Mouse (Mus musculus) embryonic facial prominence, embryonic 13.5 days (tissue): ENCODE measurements around the gene Slc34a3. TPM values are rescaled to one million over a fixed set of nuclear protein-coding genes. Genes with fewer than 3 reads are reported as not detected.

Experiments
- ATAC-seq: fragments of 200-750 bp; cut with Nextera tagmentation; 2 replicates; pipeline ENCODE4 v1.8.0; 2017; ENCODE audit warnings: low read depth; ENCODE audit not compliant: insufficient number of reproducible peaks, insufficient read depth, low FRiP score, low TSS enrichment
- H3K27ac ChIP-seq: fragments of 300-500 bp; sonication (generic); 2 replicates; pipeline ENCODE4 v1.5.1; 2015; ENCODE audit warnings: moderate library complexity, mild to moderate bottlenecking, inconsistent platforms
- H3K27me3 ChIP-seq: fragments of 300-500 bp; sonication (generic); 2 replicates; pipeline ENCODE4 v1.6.1; 2015; ENCODE audit warnings: mild to moderate bottlenecking, inconsistent platforms
- H3K36me3 ChIP-seq: fragments of 300-500 bp; sonication (generic); 2 replicates; pipeline ENCODE4 v1.6.1; 2015; ENCODE audit warnings: mild to moderate bottlenecking, inconsistent platforms
- H3K4me1 ChIP-seq: fragments of 300-500 bp; sonication (generic); 2 replicates; pipeline ENCODE4 v1.6.1; 2015; ENCODE audit warnings: inconsistent platforms
- H3K4me2 ChIP-seq: fragments of 300-500 bp; sonication (generic); 2 replicates; pipeline ENCODE4 v1.6.1; 2015; ENCODE audit warnings: moderate library complexity, mild to moderate bottlenecking, inconsistent platforms
- H3K4me3 ChIP-seq: fragments of 300-500 bp; sonication (generic); 2 replicates; pipeline ENCODE4 v1.5.1; 2015; ENCODE audit warnings: mild to moderate bottlenecking, inconsistent platforms
- H3K9ac ChIP-seq: fragments of 300-500 bp; sonication (generic); 2 replicates; pipeline ENCODE4 v1.6.1; 2015; ENCODE audit warnings: mild to moderate bottlenecking, inconsistent platforms
- H3K9me3 ChIP-seq: fragments of 300-500 bp; sonication (generic); 2 replicates; pipeline ENCODE4 v1.6.1; 2016; ENCODE audit warnings: inconsistent platforms
- WGBS: fragments of 180-500 bp; shearing (Covaris S2); methylation state at CpG from one replicate; pipeline ENCODE4 v1.1.7; 2015; ENCODE audit warnings: mixed read lengths; 5-methylcytosine and 5-hydroxymethylcytosine counted together
- polyA plus RNA-seq: library from polyadenylated mRNA; unstranded; fragments of >200 nt; fragmentation: Nextera tagmentation; extraction: Ambion mirVana; gene quantifications from 2 replicates; pipeline ENCODE4 v1.2.1, GENCODE M21; 2015

The Slc34a3 gene
- polyA plus RNA-seq, 1 experiment from 2014 or later = not detected

DNA sequence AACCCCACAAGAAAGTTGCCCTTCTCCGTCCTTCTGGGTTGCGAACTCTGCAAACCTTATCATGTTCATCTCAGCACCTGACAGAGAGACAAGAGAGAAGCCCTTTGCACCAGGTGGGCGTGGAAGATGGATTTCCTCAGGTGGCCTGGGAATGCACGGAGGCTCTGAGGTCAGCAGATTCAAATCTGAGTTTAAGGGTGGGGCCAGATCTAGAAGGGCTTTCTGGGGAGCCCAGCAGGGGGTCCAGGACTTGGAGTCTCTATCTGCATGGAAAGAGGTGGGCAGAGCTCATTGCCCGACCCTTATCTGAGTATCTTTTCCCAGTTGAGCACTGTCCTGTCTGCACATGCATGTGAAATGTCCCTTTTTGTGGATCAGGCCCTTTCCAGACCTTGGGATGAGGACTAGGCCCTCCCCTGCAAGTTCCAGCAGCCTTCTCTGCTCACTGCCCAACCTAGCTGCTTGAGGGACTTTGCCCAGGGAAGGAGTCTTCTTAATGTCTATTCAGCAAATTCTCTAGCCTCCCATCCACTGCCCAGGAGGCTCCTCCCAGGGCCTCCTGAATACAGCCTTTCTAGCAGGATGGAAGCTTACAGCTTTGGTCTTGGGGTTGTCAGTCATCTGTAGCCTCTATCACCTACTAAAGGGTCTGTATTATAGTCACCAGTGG is 522 bp upstream of the Slc34a3 start:
- Histone ChIP-seq H3K4me2 (no peak overlapping the region), H3K9me3 (no peaks in the 10 kb centered on the region), H3K27ac (no peak overlapping the region), H3K36me3 (no peaks in the 10 kb centered on the region), H3K4me1 (no peaks in the 10 kb centered on the region), H3K4me3 (no peak overlapping the region), H3K27me3 (peaks cover 39% of the 10 kb centered on the region), H3K9ac (no peak overlapping the region)
- no peak for ATAC-seq
- 65% methylated on average over 5 of the region's 5 CpGs for whole genome bisulfite sequencing

DNA sequence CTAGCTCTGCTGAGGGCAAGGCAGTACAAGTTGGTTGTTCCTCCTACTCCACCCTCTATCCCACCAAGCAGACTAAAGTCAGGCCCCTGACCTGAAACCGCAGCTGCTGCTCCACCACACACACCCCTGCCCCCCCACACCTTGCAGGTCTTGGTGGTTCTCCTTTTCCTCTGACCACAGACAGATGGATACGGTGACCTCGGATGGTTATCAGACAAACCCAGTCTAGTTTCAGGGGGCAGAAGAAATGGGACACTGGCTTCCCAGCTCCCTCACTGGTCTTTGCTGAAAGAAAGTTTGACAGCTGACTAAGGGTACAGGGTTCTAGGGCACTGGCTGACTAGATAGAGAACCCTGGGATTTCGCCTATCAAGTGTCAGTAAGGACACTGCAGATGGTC is 743 bp downstream of the Slc34a3 start:
- no peaks in the 10 kb centered on the region for H3K9me3 ChIP-seq
- no peak for ATAC-seq
- no peak overlapping the region for H3K4me3 ChIP-seq
- no peak overlapping the region for H3K27ac ChIP-seq
- 74% methylated on average over 4 of the region's 4 CpGs for WGBS
- H3K27me3 ChIP-seq = peaks cover 39% of the 10 kb centered on the region
- H3K36me3 ChIP-seq = no peaks in the 10 kb centered on the region
- no peak overlapping the region for H3K4me2 ChIP-seq
- no peak overlapping the region for H3K9ac ChIP-seq
- H3K4me1 ChIP-seq = peaks cover 5% of the 10 kb centered on the region; the same call in 1 of the 2 replicates

DNA sequence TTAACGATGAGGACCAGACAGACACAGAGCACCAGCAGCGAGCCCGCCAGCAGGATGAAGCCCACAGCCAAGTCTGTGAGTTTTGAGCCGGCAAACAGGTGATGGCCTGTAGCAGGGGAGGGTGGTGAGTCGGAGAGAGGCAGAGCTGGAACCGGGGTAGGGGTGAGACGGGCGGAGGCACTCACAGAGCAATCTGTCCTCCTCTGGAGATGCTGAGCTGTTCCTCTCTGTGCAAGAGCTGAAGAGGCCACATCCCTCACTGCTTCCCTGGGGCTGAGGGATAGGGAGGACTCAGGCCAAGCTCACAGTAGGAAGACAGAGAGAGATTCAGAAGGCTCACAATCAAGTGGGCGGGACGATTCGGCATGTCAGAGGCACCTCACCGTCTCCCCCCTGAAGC is 3.1 kb downstream of the Slc34a3 start:
- Histone ChIP-seq H3K4me2 (no peak overlapping the region), H3K36me3 (no peaks in the 10 kb centered on the region), H3K27me3 (peaks cover 31% of the 10 kb centered on the region), H3K4me3 (no peak overlapping the region), H3K27ac (no peak overlapping the region), H3K4me1 (peaks cover 11% of the 10 kb centered on the region; the same call in 1 of the 2 replicates), H3K9me3 (no peaks in the 10 kb centered on the region), H3K9ac (no peak overlapping the region)
- WGBS = 47% methylated on average over 12 of the region's 12 CpGs
- no peak for ATAC-seq

- Histone ChIP-seq H3K27me3 (peaks cover 29% of the 10 kb centered on the region), H3K9me3 (no peaks in the 10 kb centered on the region), H3K27ac (no peak overlapping the region), H3K9ac (0 out of 2 replicates have a peak overlapping the region, but pooled peaks have one; percentile 11), H3K4me3 (no peak overlapping the region), H3K4me2 (no peak overlapping the region), H3K4me1 (peaks cover 14% of the 10 kb centered on the region; the same call in 1 of the 2 replicates), H3K36me3 (no peaks in the 10 kb centered on the region)
- no peak for ATAC-seq
- WGBS = 80% methylated on average over 7 of the region's 7 CpGs
These were observed 3.6 kb downstream of the Slc34a3 start for GRCm38 (mm10) chr2:25230581-25230980.

GRCm38 (mm10) chr2:25229582-25229981 is 4.6 kb downstream of the Slc34a3 start:
- ATAC-seq = no peak
- Histone ChIP-seq H3K4me2 (no peak overlapping the region), H3K27me3 (peaks cover 25% of the 10 kb centered on the region), H3K4me1 (peaks cover 17% of the 10 kb centered on the region; the same call in 1 of the 2 replicates), H3K9me3 (no peaks in the 10 kb centered on the region), H3K9ac (no peak overlapping the region), H3K4me3 (no peak overlapping the region), H3K36me3 (no peaks in the 10 kb centered on the region), H3K27ac (no peak overlapping the region)
- 78% methylated on average over 5 of the region's 5 CpGs for WGBS

DNA sequence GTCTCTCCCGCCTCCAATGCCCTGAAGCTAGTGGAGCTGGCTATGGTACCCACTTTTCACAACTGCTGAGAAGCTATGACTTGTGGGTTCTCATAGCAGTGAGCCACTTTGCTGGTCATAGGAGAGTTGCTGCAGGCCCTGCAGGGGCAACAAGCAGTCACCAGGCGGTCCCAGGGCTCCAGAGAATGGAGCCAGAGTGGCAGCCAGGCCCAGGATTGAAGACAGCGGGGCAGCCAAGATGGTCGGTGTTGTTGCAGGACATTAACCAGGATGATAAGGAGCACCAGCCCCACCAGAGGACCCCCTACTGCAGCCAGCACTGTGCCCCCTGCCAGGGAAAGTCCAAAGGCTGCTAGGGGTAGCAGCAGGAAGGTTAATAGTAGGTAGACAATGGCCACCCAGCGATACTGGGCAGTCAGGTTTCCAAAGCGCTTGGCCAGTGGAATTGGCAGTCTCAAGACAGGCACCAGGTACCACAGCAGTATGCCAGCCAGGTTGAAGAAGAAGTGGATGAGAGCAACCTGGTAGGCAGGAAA is 5.1 kb downstream of the Slc34a3 start:
- ATAC-seq = no peak
- Histone ChIP-seq H3K27ac (no peak overlapping the region), H3K4me2 (peak overlapping the region; percentile 53), H3K27me3 (peaks cover 22% of the 10 kb centered on the region), H3K9me3 (no peaks in the 10 kb centered on the region), H3K36me3 (no peaks in the 10 kb centered on the region), H3K9ac (no peak overlapping the region), H3K4me3 (no peak overlapping the region), H3K4me1 (peaks cover 17% of the 10 kb centered on the region; the same call in 1 of the 2 replicates)
- 69% methylated on average over 6 of the region's 6 CpGs for WGBS

DNA sequence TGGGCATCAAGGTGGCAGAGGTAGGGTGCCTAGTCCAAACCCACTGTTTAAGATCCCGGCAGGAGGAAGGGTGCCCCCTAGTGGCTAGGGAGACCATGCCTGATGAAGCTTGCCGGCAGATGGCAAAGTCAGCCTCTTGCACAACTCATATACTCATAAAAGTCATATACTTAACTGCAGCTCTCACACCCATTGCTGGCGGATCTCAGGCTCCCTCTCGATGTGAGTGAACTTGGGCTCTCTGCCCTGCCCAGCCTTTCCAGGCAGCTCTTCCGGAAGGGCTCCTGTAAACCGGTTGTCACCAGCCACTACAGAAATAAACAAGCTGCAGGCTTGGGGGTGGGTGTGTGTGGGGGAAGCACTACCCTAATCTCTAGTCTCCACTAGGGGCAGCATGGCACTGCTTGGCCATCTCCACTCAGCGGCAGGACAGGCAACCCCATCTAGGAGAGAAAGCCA is 5.7 kb downstream of the Slc34a3 start:
- ATAC-seq = no peak
- Histone ChIP-seq H3K27ac (peak overlapping the region; percentile 51; the same call in 1 of the 2 replicates), H3K9ac (peak overlapping the region; percentile 40; the same call in 1 of the 2 replicates), H3K36me3 (no peaks in the 10 kb centered on the region), H3K4me3 (peak overlapping the region; percentile 27), H3K4me2 (peak overlapping the region; percentile 53), H3K4me1 (peaks cover 21% of the 10 kb centered on the region), H3K27me3 (peaks cover 22% of the 10 kb centered on the region), H3K9me3 (no peaks in the 10 kb centered on the region)
- under 1% methylated on average over 7 of the region's 7 CpGs for WGBS

DNA sequence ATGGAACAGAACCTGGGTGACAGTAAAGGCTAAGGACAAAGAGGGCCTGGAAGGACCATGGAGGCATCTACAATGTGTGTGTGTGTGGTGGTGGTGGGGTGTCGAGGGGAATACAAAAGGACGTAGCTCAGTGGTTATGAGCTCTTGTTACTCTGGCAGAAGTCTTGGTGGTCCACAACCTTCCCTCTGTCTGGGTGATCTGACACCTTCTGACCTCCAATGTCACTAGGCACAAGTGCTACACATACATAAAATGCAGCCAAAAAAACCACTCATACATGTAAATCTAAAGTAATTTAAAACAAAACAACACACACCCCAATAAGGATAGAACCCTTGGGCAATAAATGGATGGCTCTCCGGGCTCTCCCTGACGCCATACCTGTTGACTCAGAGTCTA is 6.8 kb downstream of the Slc34a3 start:
- H3K4me3 ChIP-seq = no peak overlapping the region
- H3K27me3 ChIP-seq = peaks cover 13% of the 10 kb centered on the region; the same call in 1 of the 2 replicates
- 91% methylated on average over 4 of the region's 4 CpGs for WGBS
- H3K9ac ChIP-seq = no peak overlapping the region
- ATAC-seq = no peak
- H3K27ac ChIP-seq = no peak overlapping the region
- H3K4me1 ChIP-seq = peaks cover 25% of the 10 kb centered on the region
- no peaks in the 10 kb centered on the region for H3K9me3 ChIP-seq
- no peak overlapping the region for H3K4me2 ChIP-seq
- H3K36me3 ChIP-seq = no peaks in the 10 kb centered on the region

DNA sequence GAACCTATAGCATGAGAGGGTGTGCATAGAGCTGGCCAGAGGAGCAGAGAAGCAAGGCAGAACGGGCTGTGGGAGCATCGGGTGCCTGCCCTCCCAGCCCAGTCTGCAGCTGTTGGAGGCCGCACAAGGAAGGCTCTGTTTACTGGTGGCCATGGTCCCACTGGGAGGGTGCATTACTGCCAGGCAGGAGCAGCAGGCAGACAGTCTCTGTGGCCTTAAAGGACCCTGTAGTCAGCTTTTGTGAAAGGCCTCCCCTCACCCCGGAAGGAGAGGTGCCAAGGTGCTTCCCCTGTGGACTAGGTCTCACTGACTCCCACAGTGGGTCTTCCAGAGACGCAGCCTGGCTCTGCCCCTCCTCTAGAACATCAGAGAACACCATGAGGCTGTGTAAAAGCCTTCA is 7.3 kb downstream of the Slc34a3 start:
- Histone ChIP-seq H3K9me3 (no peaks in the 10 kb centered on the region), H3K4me1 (peaks cover 25% of the 10 kb centered on the region), H3K4me2 (no peak overlapping the region), H3K27ac (no peak overlapping the region), H3K4me3 (no peak overlapping the region), H3K36me3 (peaks cover 2% of the 10 kb centered on the region), H3K27me3 (peaks cover 13% of the 10 kb centered on the region; the same call in 1 of the 2 replicates), H3K9ac (no peak overlapping the region)
- 74% methylated on average over 5 of the region's 5 CpGs for WGBS
- no peak for ATAC-seq

- WGBS = 69% methylated on average over 8 of the region's 8 CpGs
- H3K4me3 ChIP-seq = peak overlapping the region; percentile 88
- peaks cover 9% of the 10 kb centered on the region for H3K36me3 ChIP-seq
- H3K27me3 ChIP-seq = peaks cover 5% of the 10 kb centered on the region; the same call in 1 of the 2 replicates
- H3K4me2 ChIP-seq = peak overlapping the region; percentile 56
- no peak overlapping the region for H3K9ac ChIP-seq
- H3K9me3 ChIP-seq = no peaks in the 10 kb centered on the region
- ATAC-seq = no peak
- H3K4me1 ChIP-seq = peaks cover 25% of the 10 kb centered on the region
- peak overlapping the region; percentile 99 for H3K27ac ChIP-seq
These were observed 8.3 kb downstream of the Slc34a3 start for GRCm38 (mm10) chr2:25225811-25226379.

DNA sequence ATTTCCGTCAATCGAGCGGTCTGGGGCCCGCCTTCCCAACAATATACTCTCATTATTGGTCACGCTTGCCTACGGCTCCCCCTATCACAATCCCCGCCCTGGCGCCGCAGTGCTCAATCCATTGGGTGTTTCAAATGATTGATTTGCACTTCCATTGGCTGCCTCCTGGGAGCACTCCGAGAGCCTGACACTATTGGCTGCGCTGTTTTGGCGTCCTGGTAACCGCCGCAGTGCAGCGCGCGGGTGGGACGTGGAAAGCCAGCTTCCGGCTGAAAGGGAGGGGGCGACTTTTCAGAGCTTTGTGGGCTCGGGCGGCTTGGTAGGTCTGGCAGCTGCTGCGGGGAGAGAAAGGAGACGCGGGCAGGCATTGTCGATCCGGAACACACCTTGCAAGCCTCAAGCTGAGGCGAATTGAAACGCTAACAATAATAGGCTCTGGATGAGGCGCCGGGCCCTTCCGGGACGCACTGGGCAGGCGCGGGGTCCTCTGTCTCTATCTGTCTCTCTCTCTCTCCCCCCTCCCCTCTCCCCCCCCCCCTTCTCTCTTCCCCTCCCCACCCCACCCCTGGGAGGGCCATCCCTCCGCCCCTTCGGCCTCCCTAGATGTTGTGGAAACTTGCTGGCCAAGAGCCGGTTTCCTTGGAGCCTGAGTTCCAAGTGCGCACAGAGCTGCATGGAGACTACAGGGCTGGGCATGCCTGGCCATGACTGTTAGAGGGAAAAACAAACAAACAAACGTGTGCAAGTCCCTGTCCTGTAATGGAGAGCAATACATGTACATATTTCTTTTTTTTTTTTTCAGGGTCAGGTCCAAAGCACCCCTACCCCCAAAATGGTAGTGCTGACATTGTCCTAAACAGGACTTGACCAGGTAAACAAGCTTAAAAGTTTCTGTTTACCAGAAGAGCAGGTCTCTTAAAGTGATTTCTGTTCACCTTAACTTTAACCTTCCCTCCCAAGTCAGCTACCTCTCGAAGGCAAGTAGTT is 9.1 kb downstream of the Slc34a3 start:
- Histone ChIP-seq H3K9me3 (no peaks in the 10 kb centered on the region), H3K4me1 (peaks cover 25% of the 10 kb centered on the region), H3K4me2 (peak overlapping the region; percentile 56), H3K27me3 (no peaks in the 10 kb centered on the region), H3K27ac (peak overlapping the region; percentile 99), H3K4me3 (peak overlapping the region; percentile 88), H3K9ac (peak overlapping the region; percentile 76), H3K36me3 (peaks cover 9% of the 10 kb centered on the region)
- peak; percentile 97 for ATAC-seq
- WGBS = 2% methylated on average over 41 of the region's 41 CpGs
